17 mouse cellular contexts compared by ENCODE assay signal in genomic region chr4:31328798-31329197, GRCm38 (mm10).
A peak's percentile ranks its signal among the peaks of the same experiment; 100 is the strongest.
DNase-seq lines count a peak whose midpoint lies in the region; ATAC-seq and TF ChIP-seq lines count a peak whose summit lies in the region.
"Had no signal": no experiment of that assay in that cellular context is flagged by ENCODE, and none has a peak within 500 bp of the region (broad histone marks: within the 10 kb centered on the region; RNA-seq: fewer than 3 reads in every experiment).

No protein-coding gene starts in this region.

- WGBS in forebrain, embryonic 14.5 days: 52% methylated on average over 5 of the region's 5 CpGs
- 69% methylated on average over 5 of the region's 5 CpGs for WGBS in forebrain, embryonic 10.5 days
- WGBS in heart, postnatal 0 days: 19% methylated on average over 5 of the region's 5 CpGs
- WGBS in midbrain, embryonic 13.5 days: 25% methylated on average over 5 of the region's 5 CpGs
- 52% methylated on average over 5 of the region's 5 CpGs for WGBS in midbrain, embryonic 10.5 days
- WGBS in midbrain, postnatal 0 days: 18% methylated on average over 5 of the region's 5 CpGs

- peak; percentile 50 for DNase-seq in forebrain, embryonic 14.5 days (ENCODE audit: low spot score)
- DNase-seq in forebrain, embryonic 10.5 days (ENCODE audit: extremely low spot score, low spot score): no peak
- DNase-seq in heart, postnatal 0 days (ENCODE audit: low spot score): no peak
- DNase-seq in heart, postnatal 4 days: no peak
- DNase-seq in midbrain, embryonic 10.5 days (ENCODE audit: low spot score): no peak
- peak; percentile 36 for DNase-seq in midbrain, postnatal 0 days (ENCODE audit: low spot score)
- DNase-seq: B cell, adult 2 months; cerebellum, adult 11-12 months; kidney, adult 9 months; kidney, postnatal 4 days; layer of hippocampus, postnatal 36 days; lung, postnatal 10 days had no signal

- no peak for TF ChIP-seq EP300 in heart, postnatal 0 days (IDR thresholded peaks at IDR 0.05; ENCODE audit: low read depth)

- no peak for TF ChIP-seq CTCF in heart, postnatal 0 days (IDR thresholded peaks at IDR 0.05; ENCODE audit: low read depth)
- no peak for TF ChIP-seq CTCF in midbrain, postnatal 0 days (IDR thresholded peaks at IDR 0.05)

- no peaks in the 10 kb centered on the region for H3K9me3 ChIP-seq in forebrain, embryonic 14.5 days (replicated peaks; ENCODE audit: control insufficient read depth, low read length)
- no peaks in the 10 kb centered on the region for H3K9me3 ChIP-seq in forebrain, embryonic 10.5 days
- no peaks in the 10 kb centered on the region for H3K9me3 ChIP-seq in heart, postnatal 0 days (replicated peaks; ENCODE audit: control insufficient read depth, low read length)
- H3K9me3 ChIP-seq in midbrain, embryonic 13.5 days: no peaks in the 10 kb centered on the region
- H3K9me3 ChIP-seq in midbrain, embryonic 10.5 days (replicated peaks): no peaks in the 10 kb centered on the region
- no peaks in the 10 kb centered on the region for H3K9me3 ChIP-seq in midbrain, postnatal 0 days (ENCODE audit: low read length)
- H3K9me3 ChIP-seq: neural tube, embryonic 12.5 days had no signal

- H3K27me3 ChIP-seq in forebrain, embryonic 14.5 days (replicated peaks; ENCODE audit: control insufficient read depth, insufficient read depth, low read length): no peaks in the 10 kb centered on the region
- H3K27me3 ChIP-seq in forebrain, embryonic 10.5 days (ENCODE audit: poor library complexity, severe bottlenecking): no peaks in the 10 kb centered on the region
- H3K27me3 ChIP-seq in heart, postnatal 0 days (ENCODE audit: control insufficient read depth, insufficient read depth, low read length): no peaks in the 10 kb centered on the region
- no peaks in the 10 kb centered on the region for H3K27me3 ChIP-seq in midbrain, embryonic 13.5 days
- peaks cover 1% of the 10 kb centered on the region; the same call in 1 of the 2 replicates for H3K27me3 ChIP-seq in midbrain, embryonic 10.5 days (ENCODE audit: low read depth, poor library complexity, severe bottlenecking)
- no peaks in the 10 kb centered on the region for H3K27me3 ChIP-seq in midbrain, postnatal 0 days (ENCODE audit: insufficient read depth, low read length)
- H3K27me3 ChIP-seq: neural tube, embryonic 12.5 days had no signal

- H3K4me2 ChIP-seq in forebrain, embryonic 14.5 days (ENCODE audit: low read length): no peak overlapping the region
- H3K4me2 ChIP-seq in heart, postnatal 0 days (ENCODE audit: low read depth, low read length): peak overlapping the region; percentile 1; the same call in 1 of the 2 replicates
- 0 out of 2 replicates have a peak overlapping the region, but pooled peaks have one; percentile 2 for H3K4me2 ChIP-seq in midbrain, embryonic 13.5 days (replicated peaks)
- H3K4me2 ChIP-seq in midbrain, postnatal 0 days (ENCODE audit: low read depth, low read length, poor library complexity, severe bottlenecking): no peak overlapping the region
- H3K4me2 ChIP-seq: neural tube, embryonic 12.5 days had no signal

- no peak overlapping the region for H3K4me3 ChIP-seq in forebrain, embryonic 14.5 days (ENCODE audit: low read depth, low read length)
- H3K4me3 ChIP-seq in forebrain, embryonic 10.5 days: no peak overlapping the region
- H3K4me3 ChIP-seq in heart, postnatal 0 days (ENCODE audit: low read depth, low read length): no peak overlapping the region
- H3K4me3 ChIP-seq in midbrain, embryonic 13.5 days (replicated peaks): no peak overlapping the region
- H3K4me3 ChIP-seq in midbrain, embryonic 10.5 days: no peak overlapping the region
- H3K4me3 ChIP-seq in midbrain, postnatal 0 days (ENCODE audit: low read depth, low read length): no peak overlapping the region
- H3K4me3 ChIP-seq: neural tube, embryonic 12.5 days had no signal

- no peaks in the 10 kb centered on the region for H3K36me3 ChIP-seq in forebrain, embryonic 14.5 days (ENCODE audit: control insufficient read depth, insufficient read depth, low read length)
- H3K36me3 ChIP-seq in forebrain, embryonic 10.5 days (replicated peaks): no peaks in the 10 kb centered on the region
- H3K36me3 ChIP-seq in heart, postnatal 0 days (replicated peaks; ENCODE audit: control insufficient read depth, insufficient read depth, low read length): no peaks in the 10 kb centered on the region
- H3K36me3 ChIP-seq in midbrain, embryonic 13.5 days: no peaks in the 10 kb centered on the region
- H3K36me3 ChIP-seq in midbrain, embryonic 10.5 days: no peaks in the 10 kb centered on the region
- H3K36me3 ChIP-seq in midbrain, postnatal 0 days (ENCODE audit: insufficient read depth, low read length): no peaks in the 10 kb centered on the region
- H3K36me3 ChIP-seq: neural tube, embryonic 12.5 days had no signal

- ATAC-seq in forebrain, embryonic 14.5 days: peak; percentile 37; the same call in 1 of the 2 replicates
- no peak for ATAC-seq in heart, postnatal 0 days (ENCODE audit: insufficient read depth, low read depth)
- no peak for ATAC-seq in midbrain, embryonic 13.5 days
- no peak for ATAC-seq in midbrain, postnatal 0 days (ENCODE audit: low FRiP score)
- no peak for ATAC-seq in megakaryocyte-erythroid progenitor cell, adult 5-6 weeks (replicated peaks; ENCODE audit: low FRiP score, low TSS enrichment, poor library complexity, severe bottlenecking)
- ATAC-seq: Patski had no signal

- no peaks in the 10 kb centered on the region for H3K4me1 ChIP-seq in forebrain, embryonic 14.5 days (ENCODE audit: control insufficient read depth, insufficient read depth, low read length)
- H3K4me1 ChIP-seq in forebrain, embryonic 10.5 days: no peaks in the 10 kb centered on the region
- H3K4me1 ChIP-seq in heart, postnatal 0 days (ENCODE audit: control insufficient read depth, insufficient read depth): no peaks in the 10 kb centered on the region
- H3K4me1 ChIP-seq in midbrain, embryonic 13.5 days (replicated peaks): 0 out of 2 replicates have a peak, but pooled peaks cover 4% of the 10 kb centered on the region
- peaks cover 6% of the 10 kb centered on the region; the same call in 1 of the 2 replicates for H3K4me1 ChIP-seq in midbrain, embryonic 10.5 days
- H3K4me1 ChIP-seq in midbrain, postnatal 0 days (ENCODE audit: insufficient read depth, low read length): no peaks in the 10 kb centered on the region
- H3K4me1 ChIP-seq: neural tube, embryonic 12.5 days had no signal

- no peak overlapping the region for H3K27ac ChIP-seq in forebrain, embryonic 14.5 days (ENCODE audit: low read depth, low read length)
- H3K27ac ChIP-seq in forebrain, embryonic 10.5 days: no peak overlapping the region
- no peak overlapping the region for H3K27ac ChIP-seq in heart, postnatal 0 days (ENCODE audit: low read depth)
- H3K27ac ChIP-seq in midbrain, embryonic 13.5 days: no peak overlapping the region
- H3K27ac ChIP-seq in midbrain, embryonic 10.5 days (replicated peaks): no peak overlapping the region
- H3K27ac ChIP-seq in midbrain, postnatal 0 days (ENCODE audit: low read depth, low read length): no peak overlapping the region
- H3K27ac ChIP-seq: liver, embryonic 14.5 days; neural tube, embryonic 12.5 days had no signal

- H3K9ac ChIP-seq in forebrain, embryonic 14.5 days (ENCODE audit: low read length): no peak overlapping the region
- H3K9ac ChIP-seq in heart, postnatal 0 days (replicated peaks; ENCODE audit: low read depth, low read length): no peak overlapping the region
- no peak overlapping the region for H3K9ac ChIP-seq in midbrain, embryonic 13.5 days (replicated peaks)
- no peak overlapping the region for H3K9ac ChIP-seq in midbrain, postnatal 0 days (replicated peaks; ENCODE audit: low read length, poor library complexity, severe bottlenecking)
- H3K9ac ChIP-seq: liver, embryonic 14.5 days; neural tube, embryonic 12.5 days had no signal

Comparison
In these comparisons a context has a peak if more than half of its experiments do, and no peak if none do; other contexts are left out.
1. DNase-seq: peak in forebrain, embryonic 14.5 days (single experiment) and midbrain, postnatal 0 days (single experiment); none in forebrain, embryonic 10.5 days (single experiment), heart, postnatal 0 days (single experiment), heart, postnatal 4 days (single experiment) and midbrain, embryonic 10.5 days (single experiment).
2. H3K4me2 ChIP-seq: peak in heart, postnatal 0 days (single experiment) and midbrain, embryonic 13.5 days (single experiment); none in forebrain, embryonic 14.5 days (single experiment) and midbrain, postnatal 0 days (single experiment).